18 mouse cellular contexts compared by ENCODE assay signal in genomic region chr14:89573576-89573975, GRCm38 (mm10).
"Had no signal": no experiment of that assay in that cellular context is flagged by ENCODE, and none has a peak within 500 bp of the region (broad histone marks: within the 10 kb centered on the region; RNA-seq: fewer than 3 reads in every experiment).

No protein-coding gene starts in this region.

- H3K4me1 ChIP-seq: midbrain, embryonic 10.5 days; midbrain, embryonic 12.5 days; neural tube, embryonic 13.5 days; neural tube, embryonic 15.5 days; stomach, embryonic 15.5 days had no signal

- H3K9me3 ChIP-seq: midbrain, embryonic 10.5 days; midbrain, embryonic 12.5 days; neural tube, embryonic 13.5 days; neural tube, embryonic 15.5 days; stomach, embryonic 15.5 days had no signal

- H3K27ac ChIP-seq: midbrain, embryonic 10.5 days; midbrain, embryonic 12.5 days; neural tube, embryonic 13.5 days; neural tube, embryonic 15.5 days; stomach, embryonic 15.5 days; stomach, postnatal 0 days had no signal

- H3K4me2 ChIP-seq: lung, embryonic 14.5 days; midbrain, embryonic 12.5 days; neural tube, embryonic 13.5 days; neural tube, embryonic 15.5 days; stomach, embryonic 15.5 days had no signal

- H3K9ac ChIP-seq: lung, embryonic 14.5 days; midbrain, embryonic 12.5 days; neural tube, embryonic 13.5 days; neural tube, embryonic 15.5 days; stomach, embryonic 15.5 days had no signal

- ATAC-seq: midbrain, embryonic 16.5 days had no signal

- H3K4me3 ChIP-seq: midbrain, embryonic 10.5 days; midbrain, embryonic 12.5 days; myocyte; neural tube, embryonic 13.5 days; neural tube, embryonic 15.5 days; stomach, embryonic 15.5 days had no signal

- DNase-seq: lung, adult 18-20 months; lung, embryonic 14.5 days; lung, postnatal 10 days; lung, postnatal 4 days; midbrain, embryonic 14.5 days; right cerebral cortex, adult 18-20 months; right cerebral cortex, postnatal 25 days; thymus, adult 2 months; thymus, postnatal 25 days; thymus, postnatal 4 days had no signal

- H3K36me3 ChIP-seq: midbrain, embryonic 10.5 days; midbrain, embryonic 12.5 days; neural tube, embryonic 13.5 days; neural tube, embryonic 15.5 days; stomach, embryonic 15.5 days had no signal

- H3K27me3 ChIP-seq: midbrain, embryonic 12.5 days; neural tube, embryonic 13.5 days; neural tube, embryonic 15.5 days; stomach, embryonic 15.5 days had no signal
